Mouse (Mus musculus): ENCODE data around the gene Phactr1.

- TF ChIP-seq CTCF (IDR thresholded peaks at IDR 0.05; ENCODE audit: low read depth, low read length) (no peak), POLR2A (IDR thresholded peaks at IDR 0.05; ENCODE audit: extremely low read depth, insufficient read depth, low read length) (no peak)
Measured at GRCm38 (mm10) chr13:42944106-42944505, 263.7 kb downstream of the Phactr1 start.
